Mouse (Mus musculus): ENCODE data around the gene Rsu1. TPM values are rescaled to one million over a fixed set of nuclear protein-coding genes. Genes with fewer than 3 reads are reported as not detected.

Rsu1 gene
- total and polyA plus RNA-seq, 2 experiments from 2014 or later, result 85.8 to 114 TPM

DNA sequence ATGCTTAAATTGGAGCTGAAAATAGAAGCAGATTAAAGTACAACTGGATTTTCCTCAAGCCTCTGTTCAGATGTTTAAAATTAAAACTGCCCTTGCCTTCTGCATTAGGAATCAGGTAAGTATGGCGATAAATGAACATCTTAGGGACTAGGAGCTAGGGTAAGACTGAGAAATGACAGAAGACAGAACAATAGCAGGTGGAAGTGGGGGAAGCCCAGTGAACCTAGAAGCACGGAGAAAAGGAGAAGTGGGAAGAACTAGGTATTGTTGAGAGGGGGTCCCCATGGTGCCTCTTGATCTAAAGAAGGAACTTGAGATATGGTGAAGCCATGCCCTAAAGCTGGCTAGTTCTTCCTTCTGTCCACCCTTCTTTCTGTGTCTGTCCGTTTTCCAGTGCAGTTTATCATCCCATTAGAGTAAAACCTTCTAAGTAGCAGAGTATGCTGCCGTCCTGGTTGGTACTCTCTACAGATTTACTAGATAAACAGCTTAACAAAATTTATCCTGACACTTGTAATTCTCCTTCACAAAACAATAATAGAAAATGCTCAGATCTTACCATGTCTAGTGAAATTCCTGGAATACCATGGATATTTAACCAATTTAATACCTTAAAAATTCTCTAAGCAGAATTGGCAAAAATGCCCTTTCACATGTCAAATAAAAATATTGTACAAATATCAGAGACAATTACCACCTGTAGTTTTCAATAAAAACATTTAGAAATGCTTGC, 101.9 kb downstream of the Rsu1 start:
- DNase-seq (ENCODE audit: low spot score), result no peak
- TF ChIP-seq CTCF (IDR thresholded peaks at IDR 0.05), result no peak
- Histone ChIP-seq H3K9me3 (ENCODE audit: low read length) (no peaks in the 10 kb centered on the region), H3K4me3 (ENCODE audit: low read depth, low read length) (no peak overlapping the region), H3K9ac (replicated peaks; ENCODE audit: low read length, poor library complexity, severe bottlenecking) (no peak overlapping the region), H3K4me1 (ENCODE audit: insufficient read depth, low read length) (no peaks in the 10 kb centered on the region), H3K27me3 (ENCODE audit: insufficient read depth, low read length) (no peaks in the 10 kb centered on the region), H3K36me3 (ENCODE audit: insufficient read depth, low read length) (no peaks in the 10 kb centered on the region), H3K27ac (ENCODE audit: low read depth, low read length) (no peak overlapping the region), H3K4me2 (ENCODE audit: low read depth, low read length, poor library complexity, severe bottlenecking) (no peak overlapping the region)
- WGBS, result 81% methylated on average over 4 of the region's 4 CpGs
- ATAC-seq (ENCODE audit: low FRiP score), result no peak

- WGBS, result 39% methylated on average over 5 of the region's 5 CpGs
- Histone ChIP-seq H3K4me2 (ENCODE audit: low read depth, low read length, poor library complexity, severe bottlenecking) (no peak overlapping the region), H3K36me3 (ENCODE audit: insufficient read depth, low read length) (no peaks in the 10 kb centered on the region), H3K9me3 (ENCODE audit: low read length) (no peaks in the 10 kb centered on the region), H3K9ac (replicated peaks; ENCODE audit: low read length, poor library complexity, severe bottlenecking) (no peak overlapping the region), H3K4me3 (ENCODE audit: low read depth, low read length) (no peak overlapping the region), H3K27ac (ENCODE audit: low read depth, low read length) (no peak overlapping the region), H3K4me1 (ENCODE audit: insufficient read depth, low read length) (no peaks in the 10 kb centered on the region), H3K27me3 (ENCODE audit: insufficient read depth, low read length) (no peaks in the 10 kb centered on the region)
- peak; percentile 58 for TF ChIP-seq CTCF (IDR thresholded peaks at IDR 0.05)
- DNase-seq (ENCODE audit: low spot score) (peak; percentile 37), ATAC-seq (ENCODE audit: low FRiP score) (no peak)
Observed at GRCm38 (mm10) chr2:13168743-13169142, 102.5 kb downstream of the Rsu1 start.

DNA sequence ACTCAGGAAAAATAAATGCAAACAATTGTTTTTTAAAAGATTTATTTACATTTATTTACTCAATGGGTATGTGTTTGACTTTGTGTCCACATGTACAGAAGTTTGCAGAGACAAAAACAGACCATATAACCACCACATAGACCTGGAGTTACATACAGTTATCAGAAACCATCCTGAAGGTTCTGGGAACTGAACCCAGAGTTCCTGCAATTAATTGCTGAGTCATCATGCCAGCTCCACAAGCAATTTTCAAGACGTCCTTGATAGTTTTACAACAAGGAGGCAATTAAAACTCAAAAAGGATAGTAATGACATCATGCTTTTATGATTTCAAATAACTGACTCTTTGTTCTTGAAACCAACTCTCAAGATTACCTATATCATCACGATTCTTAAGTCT, 109.5 kb downstream of the Rsu1 start:
- no peak for TF ChIP-seq CTCF (IDR thresholded peaks at IDR 0.05)
- Histone ChIP-seq H3K9ac (replicated peaks; ENCODE audit: low read length, poor library complexity, severe bottlenecking) (no peak overlapping the region), H3K4me1 (ENCODE audit: insufficient read depth, low read length) (no peaks in the 10 kb centered on the region), H3K9me3 (ENCODE audit: low read length) (no peaks in the 10 kb centered on the region), H3K36me3 (ENCODE audit: insufficient read depth, low read length) (no peaks in the 10 kb centered on the region), H3K4me3 (ENCODE audit: low read depth, low read length) (no peak overlapping the region), H3K27ac (ENCODE audit: low read depth, low read length) (no peak overlapping the region), H3K27me3 (ENCODE audit: insufficient read depth, low read length) (no peaks in the 10 kb centered on the region), H3K4me2 (ENCODE audit: low read depth, low read length, poor library complexity, severe bottlenecking) (no peak overlapping the region)
- no peak for DNase-seq (ENCODE audit: low spot score)
- ATAC-seq (ENCODE audit: low FRiP score), result no peak
- WGBS, result 86% methylated on average over 2 of the region's 2 CpGs

- WGBS, result 72% methylated on average over 6 of the region's 6 CpGs
- DNase-seq (ENCODE audit: low spot score), result no peak
- H3K4me2 ChIP-seq (ENCODE audit: low read depth, low read length, poor library complexity, severe bottlenecking), result no peak overlapping the region
- H3K9ac ChIP-seq (replicated peaks; ENCODE audit: low read length, poor library complexity, severe bottlenecking), result no peak overlapping the region
- H3K4me1 ChIP-seq (ENCODE audit: insufficient read depth, low read length), result no peaks in the 10 kb centered on the region
- H3K9me3 ChIP-seq (ENCODE audit: low read length), result no peaks in the 10 kb centered on the region
- ATAC-seq (ENCODE audit: low FRiP score), result no peak
- H3K36me3 ChIP-seq (ENCODE audit: insufficient read depth, low read length), result no peaks in the 10 kb centered on the region
- H3K27me3 ChIP-seq (ENCODE audit: insufficient read depth, low read length), result no peaks in the 10 kb centered on the region
- no peak for TF ChIP-seq CTCF (IDR thresholded peaks at IDR 0.05)
- H3K4me3 ChIP-seq (ENCODE audit: low read depth, low read length), result no peak overlapping the region
- no peak overlapping the region for H3K27ac ChIP-seq (ENCODE audit: low read depth, low read length)
Observed at GRCm38 (mm10) chr2:13145245-13145644, 126.0 kb downstream of the Rsu1 start.

GRCm38 (mm10) chr2:13134890-13135289, 136.3 kb downstream of the Rsu1 start:
- ATAC-seq (ENCODE audit: low FRiP score) (no peak), DNase-seq (ENCODE audit: low spot score) (no peak)
- WGBS, result 88% methylated on average over 2 of the region's 2 CpGs
- Histone ChIP-seq H3K27ac (ENCODE audit: low read depth, low read length) (no peak overlapping the region), H3K9me3 (ENCODE audit: low read length) (no peaks in the 10 kb centered on the region), H3K4me1 (ENCODE audit: insufficient read depth, low read length) (0 out of 2 replicates have a peak, but pooled peaks cover 3% of the 10 kb centered on the region), H3K4me3 (ENCODE audit: low read depth, low read length) (no peak overlapping the region), H3K4me2 (ENCODE audit: low read depth, low read length, poor library complexity, severe bottlenecking) (no peak overlapping the region), H3K27me3 (ENCODE audit: insufficient read depth, low read length) (no peaks in the 10 kb centered on the region), H3K36me3 (ENCODE audit: insufficient read depth, low read length) (no peaks in the 10 kb centered on the region), H3K9ac (replicated peaks; ENCODE audit: low read length, poor library complexity, severe bottlenecking) (no peak overlapping the region)
- no peak for TF ChIP-seq CTCF (IDR thresholded peaks at IDR 0.05)

GRCm38 (mm10) chr2:13132841-13133240, 138.4 kb downstream of the Rsu1 start:
- no peak for TF ChIP-seq CTCF (IDR thresholded peaks at IDR 0.05)
- Histone ChIP-seq H3K4me3 (ENCODE audit: low read depth, low read length) (no peak overlapping the region), H3K9ac (replicated peaks; ENCODE audit: low read length, poor library complexity, severe bottlenecking) (no peak overlapping the region), H3K27me3 (ENCODE audit: insufficient read depth, low read length) (no peaks in the 10 kb centered on the region), H3K4me1 (ENCODE audit: insufficient read depth, low read length) (peaks cover 10% of the 10 kb centered on the region), H3K4me2 (ENCODE audit: low read depth, low read length, poor library complexity, severe bottlenecking) (no peak overlapping the region), H3K9me3 (ENCODE audit: low read length) (no peaks in the 10 kb centered on the region), H3K36me3 (ENCODE audit: insufficient read depth, low read length) (no peaks in the 10 kb centered on the region), H3K27ac (ENCODE audit: low read depth, low read length) (no peak overlapping the region)
- ATAC-seq (ENCODE audit: low FRiP score) (no peak), DNase-seq (ENCODE audit: low spot score) (no peak)
- WGBS, result 86% methylated on average over 8 of the region's 8 CpGs

All from midbrain, postnatal 0 days (tissue).